25 mouse cellular contexts compared by ENCODE assay signal in genomic region chr8:57638925-57639324, GRCm38 (mm10). TPM values are rescaled to one million over a fixed set of nuclear protein-coding genes. Genes with fewer than 3 reads are reported as not detected.
DNase-seq lines count a peak whose midpoint lies in the region; ATAC-seq and TF ChIP-seq lines count a peak whose summit lies in the region.
"Had no signal": no experiment of that assay in that cellular context is flagged by ENCODE, and none has a peak within 500 bp of the region (broad histone marks: within the 10 kb centered on the region; RNA-seq: fewer than 3 reads in every experiment).

No protein-coding gene starts in this region.

- H3K27ac ChIP-seq in hindbrain, embryonic 15.5 days (replicated peaks), result 0 out of 2 replicates have a peak overlapping the region, but pooled peaks have one; percentile 42
- H3K27ac ChIP-seq in hindbrain, embryonic 11.5 days (ENCODE audit: low read depth, low read length), result no peak overlapping the region
- no peak overlapping the region for H3K27ac ChIP-seq in kidney, postnatal 0 days
- H3K27ac ChIP-seq in embryonic facial prominence, embryonic 14.5 days (replicated peaks; ENCODE audit: low read depth, low read length), result no peak overlapping the region
- H3K27ac ChIP-seq: heart, adult 2 months; heart, embryonic 13.5 days; left cerebral cortex, adult 2 months; limb, embryonic 15.5 days; liver, embryonic 14.5 days; lung, embryonic 15.5 days had no signal

- H3K4me2 ChIP-seq in hindbrain, embryonic 15.5 days, result no peak overlapping the region
- H3K4me2 ChIP-seq in hindbrain, embryonic 11.5 days (replicated peaks; ENCODE audit: low read depth, low read length), result no peak overlapping the region
- no peak overlapping the region for H3K4me2 ChIP-seq in kidney, postnatal 0 days (ENCODE audit: low read length)
- no peak overlapping the region for H3K4me2 ChIP-seq in embryonic facial prominence, embryonic 14.5 days (ENCODE audit: low read depth, low read length)
- H3K4me2 ChIP-seq: heart, embryonic 13.5 days; limb, embryonic 15.5 days; lung, embryonic 15.5 days had no signal

- H3K27me3 ChIP-seq in hindbrain, embryonic 15.5 days, result no peaks in the 10 kb centered on the region
- no peaks in the 10 kb centered on the region for H3K27me3 ChIP-seq in hindbrain, embryonic 11.5 days (ENCODE audit: control insufficient read depth, insufficient read depth, low read length)
- no peaks in the 10 kb centered on the region for H3K27me3 ChIP-seq in kidney, postnatal 0 days (ENCODE audit: insufficient read depth, low read length)
- H3K27me3 ChIP-seq in embryonic facial prominence, embryonic 14.5 days (replicated peaks; ENCODE audit: control insufficient read depth, insufficient read depth, low read length), result no peaks in the 10 kb centered on the region
- H3K27me3 ChIP-seq: limb, embryonic 15.5 days; lung, embryonic 15.5 days had no signal

- WGBS in hindbrain, embryonic 15.5 days, result 57% methylated on average over 6 of the region's 6 CpGs
- 60% methylated on average over 6 of the region's 6 CpGs for WGBS in hindbrain, embryonic 11.5 days
- WGBS in kidney, postnatal 0 days, result 61% methylated on average over 6 of the region's 6 CpGs
- WGBS in embryonic facial prominence, embryonic 14.5 days, result 54% methylated on average over 6 of the region's 6 CpGs

- ATAC-seq in hindbrain, embryonic 15.5 days (ENCODE audit: low FRiP score, low read depth), result no peak; the same call in 1 of the 2 replicates
- ATAC-seq in hindbrain, embryonic 11.5 days (ENCODE audit: low FRiP score), result no peak
- ATAC-seq in kidney, postnatal 0 days (replicated peaks; ENCODE audit: low FRiP score, low read depth), result peak; percentile 59
- peak; percentile 70 for ATAC-seq in embryonic facial prominence, embryonic 14.5 days (ENCODE audit: low read depth)
- ATAC-seq: forebrain, postnatal 0 days; intestine, postnatal 0 days; midbrain, embryonic 16.5 days had no signal

- H3K4me3 ChIP-seq in hindbrain, embryonic 15.5 days, result no peak overlapping the region
- no peak overlapping the region for H3K4me3 ChIP-seq in hindbrain, embryonic 11.5 days (ENCODE audit: low read depth, low read length)
- no peak overlapping the region for H3K4me3 ChIP-seq in kidney, postnatal 0 days (replicated peaks; ENCODE audit: low read depth, low read length)
- no peak overlapping the region for H3K4me3 ChIP-seq in embryonic facial prominence, embryonic 14.5 days (ENCODE audit: low read depth, low read length)
- H3K4me3 ChIP-seq: heart, adult 2 months; heart, embryonic 13.5 days; left cerebral cortex, adult 2 months; limb, embryonic 15.5 days; lung, embryonic 15.5 days had no signal

- no peak for DNase-seq in hindbrain, embryonic 11.5 days (ENCODE audit: low spot score)
- no peak for DNase-seq in kidney, postnatal 0 days (ENCODE audit: low spot score)
- no peak for DNase-seq in kidney, adult 8-10 months
- DNase-seq in ES-CJ7 (ENCODE audit: low read depth, low spot score), result peak; percentile 42
- no peak for DNase-seq in embryonic facial prominence, embryonic 14.5 days (ENCODE audit: low spot score)
- no peak for DNase-seq in ovary, postnatal 36 days (ENCODE audit: low spot score)
- DNase-seq: adrenal gland, postnatal 10 days; cerebellum, adult 2 months; cerebellum, postnatal 25 days; forebrain, postnatal 0 days; gastrocnemius, postnatal 25 days; heart, adult 2 months; heart, postnatal 14 days; left cerebral cortex, postnatal 4 days; lung, postnatal 36 days; right cerebral cortex, postnatal 25 days; spleen, adult 18-20 months had no signal

- no peaks in the 10 kb centered on the region for H3K36me3 ChIP-seq in hindbrain, embryonic 15.5 days
- no peaks in the 10 kb centered on the region for H3K36me3 ChIP-seq in hindbrain, embryonic 11.5 days (ENCODE audit: control insufficient read depth, insufficient read depth, low read length)
- H3K36me3 ChIP-seq in kidney, postnatal 0 days (ENCODE audit: insufficient read depth, low read length), result no peaks in the 10 kb centered on the region
- no peaks in the 10 kb centered on the region for H3K36me3 ChIP-seq in embryonic facial prominence, embryonic 14.5 days (ENCODE audit: control insufficient read depth, insufficient read depth, low read length)
- H3K36me3 ChIP-seq: heart, embryonic 13.5 days; limb, embryonic 15.5 days; lung, embryonic 15.5 days had no signal

- H3K4me1 ChIP-seq in hindbrain, embryonic 15.5 days (replicated peaks), result peaks cover 10% of the 10 kb centered on the region
- H3K4me1 ChIP-seq in hindbrain, embryonic 11.5 days (replicated peaks; ENCODE audit: control insufficient read depth, insufficient read depth, low read length), result no peaks in the 10 kb centered on the region
- H3K4me1 ChIP-seq in kidney, postnatal 0 days (replicated peaks; ENCODE audit: insufficient read depth, low read length), result 0 out of 2 replicates have a peak, but pooled peaks cover 4% of the 10 kb centered on the region
- 0 out of 2 replicates have a peak, but pooled peaks cover 2% of the 10 kb centered on the region for H3K4me1 ChIP-seq in embryonic facial prominence, embryonic 14.5 days (ENCODE audit: control insufficient read depth, insufficient read depth, low read length)
- H3K4me1 ChIP-seq: limb, embryonic 15.5 days; lung, embryonic 15.5 days had no signal

- H3K9me3 ChIP-seq in hindbrain, embryonic 15.5 days, result no peaks in the 10 kb centered on the region
- no peaks in the 10 kb centered on the region for H3K9me3 ChIP-seq in hindbrain, embryonic 11.5 days (ENCODE audit: control insufficient read depth, low read length)
- H3K9me3 ChIP-seq in kidney, postnatal 0 days (replicated peaks; ENCODE audit: low read length), result no peaks in the 10 kb centered on the region
- no peaks in the 10 kb centered on the region for H3K9me3 ChIP-seq in embryonic facial prominence, embryonic 14.5 days (ENCODE audit: control insufficient read depth, low read length)
- H3K9me3 ChIP-seq: heart, embryonic 13.5 days; limb, embryonic 15.5 days; lung, embryonic 15.5 days had no signal

- no peak overlapping the region for H3K9ac ChIP-seq in hindbrain, embryonic 15.5 days
- H3K9ac ChIP-seq in hindbrain, embryonic 11.5 days (ENCODE audit: low read depth, low read length), result no peak overlapping the region
- no peak overlapping the region for H3K9ac ChIP-seq in kidney, postnatal 0 days (ENCODE audit: low read depth, low read length)
- no peak overlapping the region for H3K9ac ChIP-seq in embryonic facial prominence, embryonic 14.5 days (ENCODE audit: low read depth, low read length)
- H3K9ac ChIP-seq: forebrain, postnatal 0 days; heart, embryonic 13.5 days; limb, embryonic 15.5 days; liver, embryonic 14.5 days; lung, embryonic 15.5 days had no signal

- no peak; the same call in 1 of the 2 replicates for TF ChIP-seq CTCF in kidney, postnatal 0 days (IDR thresholded peaks at IDR 0.05; ENCODE audit: low read depth)

RNA-seq across cellular contexts. Expression of gene Galnt7, which starts 13.9 kb away (rescaled TPM):
- 11.4 and 12.5 TPM in 2 replicates for polyA plus RNA-seq in hindbrain, embryonic 15.5 days (2015; fragmentation: Nextera tagmentation; extraction: Ambion mirVana)
- 17.3 and 19.3 TPM in 2 replicates for polyA plus RNA-seq in hindbrain, embryonic 11.5 days (2014; fragmentation: Nextera tagmentation; extraction: Ambion mirVana)
- 14.9 and 16.9 TPM in 2 replicates for polyA plus RNA-seq in kidney, postnatal 0 days (2015; fragmentation: Nextera tagmentation; extraction: Ambion mirVana)
- polyA plus RNA-seq in embryonic facial prominence, embryonic 14.5 days (2014; fragmentation: Nextera tagmentation; extraction: Ambion mirVana), result 13.0 and 14.1 TPM in 2 replicates

Comparison
In these comparisons a context has a peak if more than half of its experiments do, and no peak if none do; other contexts are left out.
1. ATAC-seq: peak in kidney, postnatal 0 days (single experiment) and embryonic facial prominence, embryonic 14.5 days (single experiment); none in hindbrain, embryonic 15.5 days (single experiment) and hindbrain, embryonic 11.5 days (single experiment).